Mouse (Mus musculus): ENCODE measurements around the gene Ctsw.

- TF ChIP-seq EP300 (IDR thresholded peaks at IDR 0.05; ENCODE audit: insufficient read depth, low read depth, low read length), result no peak
- no peak for TF ChIP-seq CTCF (IDR thresholded peaks at IDR 0.05; ENCODE audit: low read depth, low read length)
- no peak for TF ChIP-seq POLR2A (IDR thresholded peaks at IDR 0.05; ENCODE audit: insufficient read depth, low read length)
These were observed 48.7 kb upstream of the Ctsw start for GRCm38 (mm10) chr19:5516906-5517505.

All from ES-Bruce4 (cell line).